Mouse (Mus musculus) heart, postnatal 4 days (tissue): ENCODE results near the gene Arhgef16. TPM values are rescaled to one million over a fixed set of nuclear protein-coding genes. Genes with fewer than 3 reads are reported as not detected.

Experiments used
- total RNA-seq, 2 experiments: library from RNA; stranded (reverse); gene quantifications; 2 replicates each; pipeline ENCODE4 v1.2.3; 2021

Gene Arhgef16
- total RNA-seq, 2 experiments from 2014 or later = 0.99 to 1.0 TPM

Other genes with a start within 250 kb of the Arhgef16 start
- not detected for gene Trp73, start 161.5 kb downstream of the Arhgef16 start, total RNA-seq
- gene Wrap73, start 159.3 kb downstream of the Arhgef16 start, total RNA-seq = 10 to 100 TPM; 11.6 to 13.3 TPM
- 100 to 1,000 TPM; 100 to 113 TPM for gene Tprgl, start 141.0 kb downstream of the Arhgef16 start, total RNA-seq
- 10 to 100 TPM; 50.0 to 52.8 TPM for gene Megf6, start 130.9 kb downstream of the Arhgef16 start, total RNA-seq
- gene B230104I21Rik, start 34.5 kb upstream of the Arhgef16 start, total RNA-seq = not detected